Mouse (Mus musculus) v-Abl transformed pro-B cells (cell line): Measurements from ENCODE around the gene Arhgef18.

Experiments used
- in situ Hi-C, 2 experiments: fragments of 400-800 bp; cut with MboI; formaldehyde crosslinking; loops; one replicate each; pipeline ENCODE4 v1.15.1; 2025; ENCODE audit not compliant: unreplicated experiment in 2 of 2

The Arhgef18 gene

GRCm38 (mm10) chr8:3495578-3496427 is 103.0 kb downstream of the Arhgef18 start:
- in situ Hi-C loops: loop anchor here in 1 of 2 experiments (10.0 kb wide), 1 partner anchor 1179 kb away; no protein-coding TSS in a partner anchor

DNA sequence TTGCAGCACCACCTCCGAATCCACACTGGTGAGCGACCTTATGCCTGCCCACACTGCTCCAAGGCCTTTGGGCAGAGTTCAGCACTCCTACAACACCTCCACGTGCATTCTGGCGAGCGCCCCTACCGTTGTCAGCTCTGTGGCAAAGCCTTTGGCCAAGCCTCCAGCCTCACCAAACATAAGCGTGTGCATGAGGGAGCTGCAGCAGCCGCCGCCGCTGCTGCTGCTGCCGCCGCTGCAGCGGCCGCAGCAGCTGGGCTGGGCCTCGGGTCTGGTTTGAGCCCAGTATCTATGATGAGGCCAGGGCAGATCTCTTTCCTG is 103.6 kb downstream of the Arhgef18 start:
- in situ Hi-C loops: loop anchor here in 1 of 2 experiments (10.0 kb wide), 1 partner anchor 1178 kb away; no protein-coding TSS in a partner anchor

DNA sequence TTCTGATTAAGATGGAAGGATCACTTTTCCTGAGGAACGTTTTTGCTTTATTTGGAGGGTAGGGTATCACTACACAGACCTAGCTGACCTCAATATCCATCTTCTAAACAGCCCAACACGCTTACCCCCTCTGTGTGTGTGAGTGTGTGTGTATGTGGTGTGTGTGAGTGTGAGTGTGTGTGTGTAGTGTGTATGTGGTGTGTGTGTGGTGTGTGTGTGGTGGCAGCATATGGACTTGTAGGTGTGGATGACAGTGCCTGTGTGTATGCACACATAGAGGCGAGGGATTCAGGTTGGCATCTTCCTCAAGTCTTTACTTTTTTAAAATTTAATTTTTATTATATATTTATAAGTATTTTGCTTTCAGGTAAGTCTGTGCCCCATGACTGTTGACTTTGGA is 105.8 kb downstream of the Arhgef18 start:
- in situ Hi-C loops: loop anchor here in 1 of 2 experiments (10.0 kb wide), 1 partner anchor 1176 kb away; no protein-coding TSS in a partner anchor

DNA sequence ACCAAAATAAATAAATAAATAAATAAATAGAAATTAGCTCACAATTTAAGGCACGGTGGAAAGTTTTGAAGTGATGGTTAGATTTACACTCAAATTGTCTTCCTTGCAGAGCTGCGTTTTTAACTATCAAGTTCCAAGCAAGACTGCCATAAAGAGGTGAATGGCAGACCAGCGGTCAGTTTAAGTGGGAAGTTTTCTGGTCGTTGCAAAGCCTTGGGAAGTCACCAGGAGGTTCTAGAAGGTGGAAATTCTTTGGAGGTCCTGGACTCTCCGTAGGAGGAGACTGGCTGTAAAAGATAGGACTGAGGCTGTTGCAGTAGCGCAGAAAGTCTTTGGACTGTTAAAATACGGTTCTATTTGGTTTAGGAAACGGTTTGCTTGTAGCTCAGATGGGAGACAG is 106.9 kb downstream of the Arhgef18 start:
- in situ Hi-C loops: loop anchor here (10.0 to 25.0 kb wide), 3 partner anchors 738 to 1175 kb away; partner anchors contain the start of genes Gm49320 (in 2 of the 2), Lrrc8e (in 2 of the 2), Map2k7 (in 2 of the 2) and Tgfbr3l (in 2 of the 2)

DNA sequence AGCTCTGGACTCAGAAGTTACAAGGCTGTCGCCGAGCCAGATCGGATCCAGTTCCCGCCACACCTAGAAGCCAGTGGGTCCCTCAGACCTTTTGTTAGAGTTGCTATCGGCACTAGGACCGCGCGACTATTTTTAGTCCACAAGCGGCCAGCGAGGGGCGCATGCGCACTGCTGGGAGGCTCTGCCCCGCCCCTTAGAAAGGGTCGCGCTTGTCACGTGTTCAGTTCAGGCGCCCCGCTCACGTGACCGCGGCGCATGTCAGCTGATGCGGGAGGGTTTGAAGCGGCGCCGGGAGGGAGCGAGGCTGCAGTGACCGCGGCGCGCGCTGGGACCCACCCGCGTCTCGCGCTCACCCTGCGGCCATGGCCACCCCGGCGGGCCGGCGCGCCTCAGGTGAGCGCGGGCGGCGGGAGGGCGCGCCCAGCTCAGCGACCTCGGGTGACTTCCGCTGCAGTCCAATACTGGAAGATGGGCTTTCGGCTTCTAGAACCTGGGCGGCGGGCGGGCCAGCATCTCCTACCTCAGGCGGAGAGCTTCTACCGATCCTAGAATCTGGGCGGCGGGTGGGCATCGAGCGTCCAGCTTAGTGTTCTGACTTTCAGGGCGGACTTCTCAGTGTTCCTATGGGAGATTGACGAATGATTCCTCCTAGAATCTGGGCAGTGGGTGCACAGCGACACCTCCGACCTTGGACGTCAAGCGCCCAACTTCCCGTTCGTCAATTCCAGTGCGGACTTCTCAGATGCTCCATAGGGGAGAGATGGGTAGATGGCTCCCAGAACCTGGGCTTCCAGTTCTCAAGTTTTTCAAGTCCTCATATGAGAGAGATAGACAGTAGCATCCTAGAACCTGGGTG is 107.7 kb downstream of the Arhgef18 start, which contains the start of gene Mcoln1:
Mcoln1 (plus strand) TSS at position 223 of the 856 bp plus-strand sequence.
- in situ Hi-C loops: loop anchor here (25.0 kb wide), 2 partner anchors 737 to 862 kb away; partner anchors contain the start of genes Gm49320 (in 2 of the 2), Lrrc8e (in 2 of the 2), Map2k7 (in 2 of the 2) and Tgfbr3l (in 2 of the 2)

DNA sequence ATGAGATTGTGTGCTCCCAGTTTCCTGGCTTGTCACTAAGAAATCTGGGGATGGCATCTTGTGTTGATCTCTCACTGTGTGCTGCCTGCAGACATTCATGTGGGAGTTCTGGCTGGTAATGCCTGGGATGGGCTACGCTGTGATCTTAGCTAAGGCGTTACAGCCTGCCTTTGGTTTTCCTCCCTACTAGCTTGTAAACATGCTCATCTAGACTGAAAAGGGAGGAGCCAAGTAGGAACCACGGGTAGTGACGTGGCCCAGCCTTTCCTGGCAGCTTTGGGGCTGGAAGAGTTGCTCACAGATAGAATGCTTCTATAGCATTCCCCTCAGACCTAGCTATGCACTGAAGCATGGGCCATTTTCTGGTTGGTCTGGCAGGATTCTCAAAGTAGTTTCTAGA is 109.4 kb downstream of the Arhgef18 start:
- in situ Hi-C loops: loop anchor here (25.0 kb wide), 2 partner anchors 735 to 860 kb away; partner anchors contain the start of genes Gm49320 (in 2 of the 2), Lrrc8e (in 2 of the 2), Map2k7 (in 2 of the 2) and Tgfbr3l (in 2 of the 2)
